Comparison of ENCODE assay signal across 9 mouse cellular contexts in genomic region chr7:136046645-136047363, GRCm38 (mm10).
DNase-seq lines count a peak whose midpoint lies in the region; ATAC-seq lines count a peak whose summit lies in the region.
"Had no signal": no experiment of that assay in that cellular context is flagged by ENCODE, and none has a peak within 500 bp of the region (broad histone marks: within the 10 kb centered on the region; RNA-seq: fewer than 3 reads in every experiment).

No protein-coding gene starts in this region.

- H3K27me3 ChIP-seq in hindbrain, embryonic 13.5 days: no peaks in the 10 kb centered on the region
- peaks cover 4% of the 10 kb centered on the region; the same call in 1 of the 2 replicates for H3K27me3 ChIP-seq in midbrain, embryonic 15.5 days (replicated peaks)
- H3K27me3 ChIP-seq in stomach, embryonic 15.5 days (replicated peaks): no peaks in the 10 kb centered on the region
- H3K27me3 ChIP-seq: liver, embryonic 13.5 days had no signal

- peaks cover 52% of the 10 kb centered on the region for H3K4me1 ChIP-seq in hindbrain, embryonic 13.5 days (replicated peaks)
- H3K4me1 ChIP-seq in midbrain, embryonic 15.5 days: peaks cover 33% of the 10 kb centered on the region
- H3K4me1 ChIP-seq in stomach, embryonic 15.5 days: peaks cover 11% of the 10 kb centered on the region
- H3K4me1 ChIP-seq: liver, embryonic 13.5 days had no signal

- no peak overlapping the region for H3K4me3 ChIP-seq in hindbrain, embryonic 13.5 days
- H3K4me3 ChIP-seq in midbrain, embryonic 15.5 days: no peak overlapping the region
- no peak overlapping the region for H3K4me3 ChIP-seq in stomach, embryonic 15.5 days (replicated peaks)
- H3K4me3 ChIP-seq: liver, embryonic 13.5 days had no signal

- ATAC-seq in hindbrain, embryonic 13.5 days (ENCODE audit: low FRiP score): peak; percentile 93
- ATAC-seq in midbrain, embryonic 15.5 days (replicated peaks): peak; percentile 91
- ATAC-seq in stomach, embryonic 15.5 days (ENCODE audit: insufficient read depth, low FRiP score, low read depth): peak; percentile 78; the same call in 1 of the 2 replicates
- ATAC-seq in activated CD4-positive, CD25-positive, alpha-beta regulatory T cell, adult 4 months: no peak

- H3K4me2 ChIP-seq in hindbrain, embryonic 13.5 days: 0 out of 2 replicates have a peak overlapping the region, but pooled peaks have one; percentile 10
- H3K4me2 ChIP-seq in midbrain, embryonic 15.5 days: peak overlapping the region; percentile 14
- H3K4me2 ChIP-seq in stomach, embryonic 15.5 days: no peak overlapping the region
- H3K4me2 ChIP-seq: liver, embryonic 13.5 days had no signal

- no peak overlapping the region for H3K9ac ChIP-seq in hindbrain, embryonic 13.5 days
- no peak overlapping the region for H3K9ac ChIP-seq in midbrain, embryonic 15.5 days
- no peak overlapping the region for H3K9ac ChIP-seq in stomach, embryonic 15.5 days
- H3K9ac ChIP-seq: liver, embryonic 13.5 days had no signal

- H3K9me3 ChIP-seq in hindbrain, embryonic 13.5 days: no peaks in the 10 kb centered on the region
- H3K9me3 ChIP-seq in midbrain, embryonic 15.5 days: no peaks in the 10 kb centered on the region
- H3K9me3 ChIP-seq in stomach, embryonic 15.5 days: no peaks in the 10 kb centered on the region
- H3K9me3 ChIP-seq: liver, embryonic 13.5 days had no signal

- peak; percentile 3 for DNase-seq in NIH3T3 (ENCODE audit: low read depth)
- peak; percentile 20 for DNase-seq in cerebellum, adult 11-12 months
- peak; percentile 68 to 71 for DNase-seq in frontal cortex, postnatal 10 days (ENCODE audit: low spot score in 2 of 2)
- peak; percentile 56 to 66 for DNase-seq in layer of hippocampus, postnatal 36 days
- DNase-seq: liver, embryonic 13.5 days had no signal

- H3K36me3 ChIP-seq in hindbrain, embryonic 13.5 days: no peaks in the 10 kb centered on the region
- H3K36me3 ChIP-seq in midbrain, embryonic 15.5 days (replicated peaks): no peaks in the 10 kb centered on the region
- no peaks in the 10 kb centered on the region for H3K36me3 ChIP-seq in stomach, embryonic 15.5 days
- H3K36me3 ChIP-seq: liver, embryonic 13.5 days had no signal

- peak overlapping the region; percentile 92 for H3K27ac ChIP-seq in hindbrain, embryonic 13.5 days
- H3K27ac ChIP-seq in midbrain, embryonic 15.5 days: peak overlapping the region; percentile 54
- H3K27ac ChIP-seq in stomach, embryonic 15.5 days: peak overlapping the region; percentile 86
- H3K27ac ChIP-seq: liver, embryonic 13.5 days had no signal

- WGBS in hindbrain, embryonic 13.5 days: 12% methylated on average over 14 of the region's 14 CpGs
- WGBS in midbrain, embryonic 15.5 days: 14% methylated on average over 14 of the region's 14 CpGs
- whole genome bisulfite sequencing in stomach, embryonic 15.5 days: 24% methylated on average over 14 of the region's 14 CpGs

Comparison
In these comparisons a context has a peak if more than half of its experiments do, and no peak if none do; other contexts are left out.
1. DNase-seq: peak in every context shown above with its lines; median percentile 70 in frontal cortex, postnatal 10 days; 61 in layer of hippocampus, postnatal 36 days; 20 in cerebellum, adult 11-12 months; 3 in NIH3T3.